Mouse (Mus musculus): ENCODE measurements around the gene Fat3.

Gene Fat3

GRCm38 (mm10) chr9:16437805-16438204 is 63.3 kb downstream of the Fat3 start:
- DNase-seq (ENCODE audit: low spot score): peak; percentile 75

- DNase-seq (ENCODE audit: low spot score): peak; percentile 51
These were observed 72.5 kb downstream of the Fat3 start for GRCm38 (mm10) chr9:16428589-16428988.

DNA sequence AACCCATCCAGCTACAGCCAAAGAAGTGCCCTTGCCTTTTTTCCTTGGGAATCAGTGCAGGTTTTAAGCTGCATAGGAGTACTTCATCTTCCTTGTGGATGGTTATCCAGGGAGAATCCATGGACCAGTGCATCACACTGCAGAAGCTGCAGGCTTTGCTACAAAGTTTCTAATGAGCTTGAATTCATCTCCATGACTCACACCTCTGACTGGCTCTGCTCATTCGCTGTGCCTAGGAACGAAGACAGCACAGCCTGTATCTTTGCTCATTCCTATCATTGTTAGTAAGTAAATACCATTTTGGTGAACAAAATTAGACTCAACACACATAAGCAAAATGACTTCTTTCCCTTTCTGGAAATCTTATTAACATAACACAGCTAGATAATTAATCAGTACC is 78.4 kb downstream of the Fat3 start:
- no peak for DNase-seq (ENCODE audit: low spot score)

DNA sequence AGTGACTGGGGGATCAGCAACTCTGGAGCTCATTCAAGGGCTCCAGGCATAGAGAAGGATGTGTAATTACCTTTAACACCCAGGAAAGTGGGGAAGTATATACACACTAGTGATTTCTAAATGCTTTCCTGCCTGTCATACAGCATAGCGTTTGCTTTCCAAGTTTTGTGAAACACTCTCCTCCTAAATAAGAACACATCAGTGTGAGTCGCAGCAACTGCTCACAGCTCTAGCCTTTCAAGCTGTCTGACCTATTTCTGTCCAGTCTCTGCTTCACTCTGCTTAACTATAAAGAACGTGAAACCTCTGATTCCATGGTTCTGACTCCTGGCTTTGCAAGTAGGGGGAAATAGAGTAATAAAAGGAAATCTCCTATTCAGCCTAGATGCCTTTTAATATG is 98.3 kb downstream of the Fat3 start:
- DNase-seq (ENCODE audit: low spot score): no peak

GRCm38 (mm10) chr9:16398734-16399686 is 102.1 kb downstream of the Fat3 start:
- DNase-seq (ENCODE audit: low spot score): peak; percentile 72

DNA sequence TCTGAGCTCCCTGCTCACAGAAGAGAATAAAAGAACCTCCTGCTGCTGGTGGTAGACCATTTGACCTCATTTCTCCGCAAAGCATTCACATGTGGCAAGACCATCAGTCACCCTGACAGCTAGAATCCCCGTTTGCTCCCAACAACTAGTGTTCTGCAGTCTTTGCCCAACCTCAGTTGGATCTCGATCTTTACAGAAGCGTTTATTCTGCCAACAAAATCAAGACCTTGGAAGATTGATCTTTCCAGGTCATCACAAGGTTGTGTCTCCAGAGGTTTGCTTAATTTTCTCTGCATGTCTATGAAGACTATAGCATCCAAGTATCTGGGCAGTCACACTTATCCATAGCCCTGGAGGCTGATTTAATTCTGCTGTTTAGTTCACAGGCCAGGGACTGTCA is 111.9 kb downstream of the Fat3 start:
- peak; percentile 74 for DNase-seq (ENCODE audit: low spot score)

GRCm38 (mm10) chr9:16387527-16387926 is 113.6 kb downstream of the Fat3 start:
- no peak for DNase-seq (ENCODE audit: low spot score)

DNA sequence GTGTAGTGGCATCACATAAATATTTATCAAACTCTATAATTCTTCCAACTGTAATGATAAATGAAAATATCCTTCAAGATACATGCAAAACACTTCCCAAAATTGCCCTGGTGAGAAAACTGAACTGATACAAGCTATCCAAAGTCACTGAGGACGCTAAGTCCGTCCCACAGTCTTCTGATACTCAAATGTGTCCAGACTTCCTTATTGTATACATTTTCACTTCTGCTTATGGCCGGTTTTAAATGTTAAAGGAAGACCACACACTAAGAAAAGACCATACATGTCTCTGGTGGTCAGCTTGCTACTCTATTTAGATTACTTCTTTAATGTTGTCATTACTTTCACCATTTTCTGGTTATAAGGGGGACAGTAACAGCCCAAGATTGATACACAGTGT is 137.4 kb downstream of the Fat3 start:
- no peak for DNase-seq (ENCODE audit: low spot score)

GRCm38 (mm10) chr9:16361811-16362210 is 139.3 kb downstream of the Fat3 start:
- no peak for DNase-seq (ENCODE audit: low spot score)

GRCm38 (mm10) chr9:16356636-16357035 is 144.4 kb downstream of the Fat3 start:
- DNase-seq (ENCODE audit: low spot score): no peak

GRCm38 (mm10) chr9:16354906-16355305 is 146.2 kb downstream of the Fat3 start:
- DNase-seq (ENCODE audit: low spot score): no peak

- peak; percentile 76 for DNase-seq (ENCODE audit: low spot score)
These were observed 147.9 kb downstream of the Fat3 start for GRCm38 (mm10) chr9:16353049-16353724.

- no peak for DNase-seq (ENCODE audit: low spot score)
These were observed 148.5 kb downstream of the Fat3 start for GRCm38 (mm10) chr9:16352486-16353048.

- DNase-seq (ENCODE audit: low spot score): peak; percentile 31
These were observed 155.9 kb downstream of the Fat3 start for GRCm38 (mm10) chr9:16344902-16345855.

DNA sequence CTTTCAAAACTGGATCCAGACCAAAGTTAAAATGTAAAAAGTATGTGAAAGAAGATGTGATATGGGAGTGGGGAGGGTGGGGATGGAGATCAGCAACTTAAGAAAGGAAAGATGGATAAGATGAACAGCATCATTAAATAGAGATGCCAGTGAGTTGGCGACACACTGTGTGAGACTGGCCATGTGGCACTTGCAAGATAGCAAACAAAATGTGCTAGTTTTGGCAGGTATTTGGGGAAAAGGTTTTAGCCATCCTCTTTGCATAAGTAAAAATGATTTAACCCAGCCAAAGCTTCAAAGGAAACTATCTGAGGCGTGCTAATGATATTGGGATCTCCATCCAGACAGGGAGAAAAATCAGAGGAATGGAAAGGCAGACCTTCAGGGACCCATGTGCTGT is 157.9 kb downstream of the Fat3 start:
- DNase-seq (ENCODE audit: low spot score): no peak

DNA sequence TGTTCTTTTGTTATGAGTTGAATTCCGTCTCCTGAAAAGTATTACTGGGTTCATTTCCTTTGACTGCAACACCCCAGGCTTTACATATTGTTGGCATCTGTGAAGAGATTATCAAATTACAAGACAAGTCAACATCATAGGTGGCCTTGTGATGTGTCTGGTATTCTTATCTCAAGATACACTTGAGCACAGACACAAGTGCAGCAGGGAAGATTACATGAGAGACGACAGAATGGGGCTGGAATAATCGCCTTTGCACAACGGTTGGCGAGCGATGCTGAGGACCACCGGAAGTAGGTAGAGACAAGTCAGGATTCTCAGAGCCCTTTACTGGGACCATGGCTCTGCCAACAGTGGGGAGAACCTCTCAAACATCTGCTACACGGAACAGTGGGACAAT is 158.5 kb downstream of the Fat3 start:
- DNase-seq (ENCODE audit: low spot score): no peak

DNA sequence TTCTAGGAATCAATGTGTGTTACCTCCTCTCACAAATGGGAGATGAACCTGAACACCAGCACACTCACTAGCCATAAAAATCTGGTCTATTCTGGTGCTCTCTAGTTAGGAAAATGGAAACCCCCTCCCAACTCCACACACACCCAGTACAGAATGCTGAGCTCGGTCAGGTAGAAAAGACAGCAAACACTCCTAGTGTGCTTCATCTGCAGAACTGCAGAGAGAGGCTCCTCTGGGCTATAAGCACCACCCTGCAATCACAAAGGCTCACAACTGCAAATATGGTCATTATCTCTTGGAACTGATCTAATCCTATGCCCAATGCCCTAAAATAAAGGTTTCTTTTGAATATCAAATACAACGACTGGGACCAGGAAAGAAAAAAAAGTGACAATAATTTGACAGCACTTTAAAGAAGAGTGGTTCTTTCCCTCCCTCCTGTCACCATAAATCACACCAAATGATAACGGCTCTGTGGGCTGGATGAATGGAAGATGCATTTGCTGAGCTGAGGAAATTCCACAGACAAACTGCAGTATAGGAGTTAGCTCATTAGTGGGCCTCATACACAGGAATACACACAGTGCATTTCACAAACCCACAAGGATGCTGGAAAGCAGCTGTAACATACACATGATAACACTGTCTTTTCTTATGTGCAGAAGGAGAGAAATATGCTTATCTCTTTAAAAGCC is 170.6 kb downstream of the Fat3 start:
- no peak for DNase-seq (ENCODE audit: low spot score)

DNA sequence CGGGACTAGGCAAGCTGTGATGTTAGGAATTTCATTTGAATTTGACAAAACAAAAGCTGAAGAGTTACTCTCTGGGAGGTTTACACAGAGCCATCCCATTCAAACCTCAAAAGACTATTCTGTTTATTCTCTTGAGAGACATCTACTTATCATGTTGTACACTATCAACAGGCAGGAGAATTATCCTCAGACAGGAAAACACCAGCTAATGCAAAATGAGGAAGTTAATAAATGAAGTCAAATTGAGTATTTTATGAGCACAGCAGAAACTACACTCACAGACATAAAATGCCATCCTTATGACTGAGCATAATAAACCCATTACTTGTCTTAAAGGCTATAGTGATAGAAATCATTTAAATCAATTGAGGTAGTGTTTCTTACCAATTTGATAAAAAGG is 182.1 kb downstream of the Fat3 start:
- DNase-seq (ENCODE audit: low spot score): no peak

GRCm38 (mm10) chr9:16312599-16313197 is 188.4 kb downstream of the Fat3 start:
- no peak for DNase-seq (ENCODE audit: low spot score)

All from embryo, embryonic 10.5 days (tissue).